Mouse (Mus musculus): Measurements from ENCODE around the gene Trap1. TPM values are rescaled to one million over a fixed set of nuclear protein-coding genes. Genes with fewer than 3 reads are reported as not detected.
"Not testable (repeated sequence)": the region's sequence is repeated elsewhere in the genome, so short reads cannot be mapped to it uniquely, and the experiment has no call there.

Gene Trap1
- polyA plus RNA-seq, 1 experiment = 60.5 TPM

DNA sequence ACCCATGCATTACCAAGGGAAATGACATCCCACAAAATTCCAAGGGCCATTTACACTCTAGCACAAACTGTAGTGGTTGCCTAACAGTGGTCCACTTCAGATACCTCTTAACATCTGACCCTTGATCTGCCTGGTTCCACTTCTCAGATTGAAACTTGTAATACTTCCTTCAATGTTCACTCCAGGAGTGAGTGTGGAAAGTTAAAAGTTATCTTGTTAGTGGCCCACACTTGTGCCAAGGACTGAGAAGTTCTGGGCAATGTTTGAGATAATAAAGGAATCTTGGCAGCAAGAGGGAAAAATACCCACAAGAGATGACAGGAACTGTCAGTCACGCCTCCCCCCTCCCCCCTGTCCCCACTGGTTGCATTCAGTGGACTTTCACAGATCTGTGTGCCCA is 2.0 kb upstream of the Trap1 start:
- Histone ChIP-seq H3K27ac (ENCODE audit: insufficient read depth, low read length) (no peak overlapping the region), H3K4me3 (ENCODE audit: insufficient read depth, low read length) (no peak overlapping the region), H3K4me1 (ENCODE audit: control insufficient read depth, insufficient read depth, low read length) (peaks cover 7% of the 10 kb centered on the region)
- TF ChIP-seq POLR2A (IDR thresholded peaks at IDR 0.05; ENCODE audit: low read depth, low read length) (no peak), CTCF (IDR thresholded peaks at IDR 0.05; ENCODE audit: borderline replicate concordance, insufficient read depth, low read length) (no peak)

DNA sequence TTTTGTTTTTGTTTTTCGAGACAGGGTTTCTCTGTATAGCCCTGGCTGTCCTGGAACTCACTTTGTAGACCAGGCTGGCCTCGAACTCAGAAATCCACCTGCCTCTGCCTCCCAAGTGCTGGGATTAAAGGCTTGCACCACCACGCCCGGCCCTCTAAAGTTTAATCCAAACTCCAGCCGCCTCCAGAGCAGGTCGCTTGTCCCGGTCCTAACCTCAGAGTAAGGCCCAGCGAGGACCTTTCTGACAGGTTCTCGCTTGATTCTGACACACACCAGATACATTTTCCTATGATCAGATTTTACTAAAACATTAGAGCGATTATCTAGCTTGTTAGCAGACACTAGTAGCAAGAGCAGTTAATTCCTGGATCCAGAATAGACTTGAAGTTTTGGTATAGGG is 675 bp upstream of the Trap1 start:
- H3K4me1 ChIP-seq (ENCODE audit: control insufficient read depth, insufficient read depth, low read length); H3K4me3 ChIP-seq (ENCODE audit: insufficient read depth, low read length); H3K27ac ChIP-seq (ENCODE audit: insufficient read depth, low read length): not testable (repeated sequence)

DNA sequence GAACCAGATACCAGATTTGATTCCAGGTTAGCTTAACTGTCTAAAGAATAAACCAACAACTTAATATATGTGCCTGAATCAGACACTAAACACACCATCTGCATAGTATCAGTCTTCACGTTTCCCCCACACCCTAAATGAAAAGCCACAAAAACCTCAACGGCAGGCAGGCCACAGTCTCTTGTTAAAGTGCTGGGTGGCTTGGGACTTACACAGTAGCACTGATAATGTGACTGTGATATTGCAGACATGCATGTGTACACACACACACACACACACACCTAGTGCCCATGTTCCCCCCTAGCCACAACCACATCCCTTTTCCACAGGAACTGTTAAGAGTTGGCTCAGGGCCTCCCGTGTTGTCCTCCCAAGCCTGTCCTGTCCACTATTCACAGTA is 2.8 kb downstream of the Trap1 start:
- no peak overlapping the region for H3K4me3 ChIP-seq (ENCODE audit: insufficient read depth, low read length)
- TF ChIP-seq POLR2A (IDR thresholded peaks at IDR 0.05; ENCODE audit: low read depth, low read length) (no peak), CTCF (IDR thresholded peaks at IDR 0.05; ENCODE audit: borderline replicate concordance, insufficient read depth, low read length) (no peak)
- H3K4me1 ChIP-seq (ENCODE audit: control insufficient read depth, insufficient read depth, low read length) = peaks cover 7% of the 10 kb centered on the region
- H3K27ac ChIP-seq (ENCODE audit: insufficient read depth, low read length) = no peak overlapping the region

DNA sequence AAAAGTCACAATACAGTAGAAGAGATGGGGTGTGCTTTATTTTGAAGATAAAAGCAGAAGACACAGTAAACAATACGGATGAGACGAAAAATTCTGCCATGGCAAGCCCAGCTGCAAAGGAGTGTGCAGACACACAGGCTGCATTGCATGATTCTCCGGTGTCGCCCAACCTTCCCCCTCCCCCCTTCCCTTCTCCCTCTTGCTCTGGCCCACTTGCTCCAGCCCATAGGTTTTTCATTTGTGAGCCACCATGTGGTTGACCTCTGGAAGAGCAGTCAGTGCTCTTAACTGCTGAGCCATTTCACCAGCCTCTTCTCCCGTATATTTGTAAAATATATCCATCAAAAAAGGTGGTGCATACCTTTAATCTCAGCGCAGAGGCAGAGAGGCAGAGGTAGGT is 3.3 kb downstream of the Trap1 start:
- no peak overlapping the region for H3K4me3 ChIP-seq (ENCODE audit: insufficient read depth, low read length)
- no peak for TF ChIP-seq POLR2A (IDR thresholded peaks at IDR 0.05; ENCODE audit: low read depth, low read length)
- no peak for TF ChIP-seq CTCF (IDR thresholded peaks at IDR 0.05; ENCODE audit: borderline replicate concordance, insufficient read depth, low read length)
- H3K4me1 ChIP-seq (ENCODE audit: control insufficient read depth, insufficient read depth, low read length) = peaks cover 7% of the 10 kb centered on the region

DNA sequence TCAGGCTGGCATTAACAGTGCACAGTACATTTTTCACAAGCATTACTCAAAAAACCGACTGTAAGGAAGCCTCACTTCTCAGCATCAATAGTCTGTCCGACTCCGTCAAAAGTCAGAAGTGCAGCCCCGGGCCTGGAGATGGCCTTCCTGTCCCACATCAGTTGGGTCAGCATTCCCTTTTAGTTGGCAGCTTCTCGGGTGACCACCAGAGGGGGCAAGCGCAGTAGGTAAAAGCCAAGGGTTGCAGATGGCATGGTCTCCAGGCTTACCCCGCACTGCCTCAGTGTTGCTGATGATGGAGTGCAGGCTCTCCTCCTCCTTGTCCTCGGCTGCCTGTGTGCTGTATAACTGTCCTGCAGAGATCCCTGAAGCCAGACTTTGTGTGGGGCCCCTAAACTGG is 9.0 kb downstream of the Trap1 start:
- Histone ChIP-seq H3K4me1 (ENCODE audit: control insufficient read depth, insufficient read depth, low read length) (no peaks in the 10 kb centered on the region), H3K4me3 (ENCODE audit: insufficient read depth, low read length) (no peak overlapping the region), H3K27ac (ENCODE audit: insufficient read depth, low read length) (no peak overlapping the region)
- peak; percentile 68; the same call in 1 of the 2 replicates for TF ChIP-seq CTCF (IDR thresholded peaks at IDR 0.05; ENCODE audit: borderline replicate concordance, insufficient read depth, low read length)
- TF ChIP-seq POLR2A (IDR thresholded peaks at IDR 0.05; ENCODE audit: low read depth, low read length) = no peak

More for the DNA sequence above, 3.3 kb downstream of the Trap1 start:
- H3K27ac ChIP-seq (ENCODE audit: insufficient read depth, low read length) = no peak overlapping the region

DNA sequence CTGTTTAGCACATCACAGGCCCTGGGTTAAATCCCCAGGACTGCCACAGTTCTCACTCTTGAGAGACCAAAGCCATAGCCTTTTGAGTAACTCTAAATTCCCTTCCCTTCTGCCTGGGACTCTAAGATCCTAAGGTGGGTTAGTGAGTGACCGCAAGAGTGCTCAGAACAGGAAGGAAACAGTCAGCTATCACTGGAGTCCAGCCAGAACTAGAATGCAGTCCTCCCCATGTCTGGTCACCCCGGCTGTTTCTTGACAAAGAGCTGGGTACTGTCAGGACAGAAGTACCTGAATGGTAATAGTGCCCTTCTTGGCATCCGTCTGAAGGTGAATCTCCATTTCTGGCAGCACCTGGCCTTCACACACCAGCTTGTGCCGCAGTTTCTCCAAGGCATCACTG is 12.7 kb downstream of the Trap1 start:
- H3K27ac ChIP-seq (ENCODE audit: insufficient read depth, low read length) = no peak overlapping the region
- TF ChIP-seq CTCF (IDR thresholded peaks at IDR 0.05; ENCODE audit: borderline replicate concordance, insufficient read depth, low read length) (no peak), POLR2A (IDR thresholded peaks at IDR 0.05; ENCODE audit: low read depth, low read length) (no peak)
- H3K4me3 ChIP-seq (ENCODE audit: insufficient read depth, low read length) = no peak overlapping the region
- no peaks in the 10 kb centered on the region for H3K4me1 ChIP-seq (ENCODE audit: control insufficient read depth, insufficient read depth, low read length)

DNA sequence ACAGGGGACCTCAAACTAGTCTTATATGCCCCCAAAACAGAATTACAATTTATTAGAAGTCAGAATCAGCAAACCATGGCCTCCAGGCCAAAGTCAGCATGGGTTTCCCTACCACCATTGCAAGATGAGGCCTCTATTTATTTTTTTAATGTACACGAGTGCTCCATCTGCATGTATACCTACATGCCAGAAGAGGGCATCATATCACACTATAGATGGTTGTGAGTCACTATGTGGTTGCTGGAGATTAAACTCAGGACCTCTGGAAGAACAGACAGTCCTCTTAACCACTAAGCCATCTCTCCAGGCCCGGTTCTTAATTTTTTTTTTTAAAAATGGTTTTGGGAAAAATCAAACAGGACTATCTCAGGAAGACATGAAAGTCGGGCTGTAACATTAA is 23.8 kb downstream of the Trap1 start:
- H3K27ac ChIP-seq (ENCODE audit: insufficient read depth, low read length) = no peak overlapping the region
- H3K4me1 ChIP-seq (ENCODE audit: control insufficient read depth, insufficient read depth, low read length) = no peaks in the 10 kb centered on the region
- H3K4me3 ChIP-seq (ENCODE audit: insufficient read depth, low read length) = no peak overlapping the region
- TF ChIP-seq POLR2A (IDR thresholded peaks at IDR 0.05; ENCODE audit: low read depth, low read length) = no peak
- no peak for TF ChIP-seq CTCF (IDR thresholded peaks at IDR 0.05; ENCODE audit: borderline replicate concordance, insufficient read depth, low read length)

DNA sequence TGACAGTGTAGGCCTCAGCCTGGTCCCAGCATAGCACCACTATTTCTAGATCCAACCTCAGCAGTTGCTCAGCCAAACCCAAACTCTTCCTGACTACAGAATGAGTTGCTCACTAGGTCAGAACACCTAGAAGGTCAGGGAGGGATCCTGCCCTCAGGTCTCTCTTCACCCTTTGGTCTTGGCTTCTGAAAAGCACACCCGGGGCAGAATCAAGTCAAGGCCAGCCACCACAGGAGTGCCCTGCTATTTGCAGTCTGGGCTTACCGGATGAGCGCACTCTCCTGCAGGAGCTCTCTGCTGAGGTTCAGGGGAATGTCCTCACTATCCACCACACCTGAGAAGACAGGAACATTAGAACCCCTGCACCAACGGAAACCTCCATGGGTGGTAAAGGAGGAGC is 25.0 kb downstream of the Trap1 start:
- TF ChIP-seq CTCF (IDR thresholded peaks at IDR 0.05; ENCODE audit: borderline replicate concordance, insufficient read depth, low read length) (no peak), POLR2A (IDR thresholded peaks at IDR 0.05; ENCODE audit: low read depth, low read length) (no peak)

DNA sequence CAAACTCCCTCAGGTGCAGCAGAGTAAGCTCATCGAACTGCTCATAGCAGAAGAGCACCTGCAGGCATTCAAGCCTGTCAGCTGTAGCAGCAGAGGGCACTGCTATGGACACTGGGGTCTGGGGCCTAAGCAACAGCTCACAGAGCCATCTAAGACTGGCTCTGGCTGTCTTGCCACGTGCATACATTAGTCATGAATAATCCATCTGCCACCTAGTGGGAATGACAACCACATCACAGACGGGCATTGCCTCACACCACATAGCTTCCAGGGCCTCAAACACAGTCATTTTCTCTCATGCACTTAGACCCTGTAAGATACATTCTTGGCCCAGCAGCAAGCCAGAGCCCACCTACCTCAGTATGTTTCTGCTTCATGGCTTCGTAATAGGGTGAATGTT is 32.1 kb downstream of the Trap1 start:
- TF ChIP-seq CTCF (IDR thresholded peaks at IDR 0.05; ENCODE audit: borderline replicate concordance, insufficient read depth, low read length) (no peak), POLR2A (IDR thresholded peaks at IDR 0.05; ENCODE audit: low read depth, low read length) (no peak)
- H3K4me1 ChIP-seq (ENCODE audit: control insufficient read depth, insufficient read depth, low read length) = no peaks in the 10 kb centered on the region
- no peak overlapping the region for H3K4me3 ChIP-seq (ENCODE audit: insufficient read depth, low read length)
- no peak overlapping the region for H3K27ac ChIP-seq (ENCODE audit: insufficient read depth, low read length)

More for the DNA sequence above, 25.0 kb downstream of the Trap1 start:
- Histone ChIP-seq H3K27ac (ENCODE audit: insufficient read depth, low read length) (no peak overlapping the region), H3K4me3 (ENCODE audit: insufficient read depth, low read length) (no peak overlapping the region), H3K4me1 (ENCODE audit: control insufficient read depth, insufficient read depth, low read length) (no peaks in the 10 kb centered on the region)

DNA sequence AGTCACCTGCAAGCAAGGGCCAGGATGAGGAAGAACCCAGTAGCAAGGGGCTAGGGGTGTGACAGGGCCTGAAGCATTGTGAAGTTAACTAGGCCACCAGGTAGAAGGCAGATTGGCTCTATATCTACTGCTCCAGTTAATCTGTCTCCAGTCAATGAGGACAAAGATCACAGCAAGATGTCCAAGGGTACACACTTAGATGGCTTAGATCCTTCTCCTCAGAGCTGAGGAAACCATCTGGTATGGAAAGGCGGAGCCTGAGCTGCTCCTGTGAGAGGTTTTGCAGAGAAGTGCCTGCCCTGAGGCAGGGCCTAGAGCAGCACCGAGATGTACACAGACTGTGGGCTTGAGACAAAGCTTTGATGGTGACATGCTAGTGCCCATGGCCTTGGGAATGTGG is 33.5 kb downstream of the Trap1 start:
- no peak for TF ChIP-seq POLR2A (IDR thresholded peaks at IDR 0.05; ENCODE audit: low read depth, low read length)
- no peak for TF ChIP-seq CTCF (IDR thresholded peaks at IDR 0.05; ENCODE audit: borderline replicate concordance, insufficient read depth, low read length)
- H3K27ac ChIP-seq (ENCODE audit: insufficient read depth, low read length) = no peak overlapping the region
- no peaks in the 10 kb centered on the region for H3K4me1 ChIP-seq (ENCODE audit: control insufficient read depth, insufficient read depth, low read length)
- H3K4me3 ChIP-seq (ENCODE audit: insufficient read depth, low read length) = no peak overlapping the region

DNA sequence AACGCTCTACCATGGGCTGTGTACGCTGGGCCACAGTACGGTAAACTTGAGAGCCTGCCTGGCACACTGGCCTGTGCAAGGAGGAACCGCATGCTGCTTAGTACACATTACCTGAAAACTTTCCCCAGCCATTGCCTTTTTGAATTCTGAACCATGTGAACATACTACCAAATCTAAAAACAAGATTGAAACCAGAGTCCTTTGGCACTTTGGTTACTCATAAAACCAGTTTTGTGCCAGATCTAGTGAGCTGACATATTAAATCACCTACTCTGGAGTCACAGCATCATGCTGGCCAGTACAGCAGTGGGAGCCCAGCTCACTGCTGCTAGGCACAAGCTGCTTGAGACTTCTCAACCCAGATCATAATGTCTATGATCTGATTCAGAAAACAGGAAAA is 36.0 kb downstream of the Trap1 start:
- no peak overlapping the region for H3K4me3 ChIP-seq (ENCODE audit: insufficient read depth, low read length)
- H3K27ac ChIP-seq (ENCODE audit: insufficient read depth, low read length) = no peak overlapping the region
- TF ChIP-seq CTCF (IDR thresholded peaks at IDR 0.05; ENCODE audit: borderline replicate concordance, insufficient read depth, low read length) = no peak
- TF ChIP-seq POLR2A (IDR thresholded peaks at IDR 0.05; ENCODE audit: low read depth, low read length) = no peak
- no peaks in the 10 kb centered on the region for H3K4me1 ChIP-seq (ENCODE audit: control insufficient read depth, insufficient read depth, low read length)
